Mouse (Mus musculus) small intestine, adult 2 months (tissue): ENCODE data around the gene Elobl. TPM values are rescaled to one million over a fixed set of nuclear protein-coding genes. Genes with fewer than 3 reads are reported as not detected.
A peak's percentile ranks its signal among the peaks of the same experiment; 100 is the strongest.

Experiments used
- H3K27ac ChIP-seq: fragments of 200-500 bp; 2 replicates; pipeline ENCODE4 v1.5.1; 2012; ENCODE audit warnings: low read depth, low read length, control low read depth, inconsistent platforms; ENCODE audit not compliant: insufficient read depth
- H3K27me3 ChIP-seq: fragments of 200-500 bp; 2 replicates; pipeline ENCODE4 v1.6.1; 2012; ENCODE audit warnings: mild to moderate bottlenecking, moderate library complexity, low read length, inconsistent platforms; ENCODE audit not compliant: control insufficient read depth, insufficient read depth
- H3K36me3 ChIP-seq: fragments of 200-500 bp; 2 replicates; pipeline ENCODE4 v1.6.1; 2012; ENCODE audit warnings: mild to moderate bottlenecking, low read length, control low read depth, inconsistent platforms; ENCODE audit not compliant: control insufficient read depth, insufficient read depth
- H3K4me1 ChIP-seq: fragments of 200-500 bp; 2 replicates; pipeline ENCODE4 v1.6.1; 2012; ENCODE audit warnings: low read length, inconsistent platforms, mixed read lengths; ENCODE audit not compliant: control insufficient read depth, insufficient read depth, insufficient read length
- H3K4me3 ChIP-seq: fragments of 200-500 bp; 2 replicates; pipeline ENCODE4 v1.5.1; 2012; ENCODE audit warnings: low read depth, mild to moderate bottlenecking, control low read depth, inconsistent platforms, low read length, moderate library complexity
- CTCF ChIP-seq: fragments of 200-500 bp; IDR thresholded peaks from 2 replicates; pipeline ENCODE4 v1.5.1; 2012; ENCODE audit warnings: low read depth, mild to moderate bottlenecking, control low read depth, inconsistent platforms, low read length, moderate library complexity, mixed read lengths; ENCODE audit not compliant: insufficient replicate concordance, insufficient read length; ENCODE audit errors: extremely low read depth
- POLR2A ChIP-seq: fragments of 200-500 bp; IDR thresholded peaks from 2 replicates; pipeline ENCODE4 v1.6.1; 2012; ENCODE audit warnings: low read depth, mild to moderate bottlenecking, control low read depth, inconsistent platforms, low read length, moderate library complexity
- WGBS: fragments of 180-500 bp; shearing (Covaris S2); methylation state at CpG from one replicate; pipeline ENCODE4 v1.1.7; 2018; 5-methylcytosine and 5-hydroxymethylcytosine counted together
- polyA plus RNA-seq: library from polyadenylated mRNA; depleted of rRNA; stranded (reverse); fragments of >200 nt; gene quantifications from 2 replicates; pipeline ENCODE4 v1.2.3, GENCODE M21; 2012

Elobl gene
- polyA plus RNA-seq, 1 experiment: 0.37 TPM

GRCm38 (mm10) chr11:88952117-88952516, 14.6 kb downstream of the Elobl start:
- no peak for TF ChIP-seq CTCF
- no peak for TF ChIP-seq POLR2A
- Histone ChIP-seq H3K27me3 (no peaks in the 10 kb centered on the region), H3K27ac (no peak overlapping the region), H3K36me3 (peaks cover 14% of the 10 kb centered on the region), H3K4me3 (no peak overlapping the region), H3K4me1 (peaks cover 5% of the 10 kb centered on the region; the same call in 1 of the 2 replicates)
- 89% methylated on average over 5 of the region's 5 CpGs for WGBS

DNA sequence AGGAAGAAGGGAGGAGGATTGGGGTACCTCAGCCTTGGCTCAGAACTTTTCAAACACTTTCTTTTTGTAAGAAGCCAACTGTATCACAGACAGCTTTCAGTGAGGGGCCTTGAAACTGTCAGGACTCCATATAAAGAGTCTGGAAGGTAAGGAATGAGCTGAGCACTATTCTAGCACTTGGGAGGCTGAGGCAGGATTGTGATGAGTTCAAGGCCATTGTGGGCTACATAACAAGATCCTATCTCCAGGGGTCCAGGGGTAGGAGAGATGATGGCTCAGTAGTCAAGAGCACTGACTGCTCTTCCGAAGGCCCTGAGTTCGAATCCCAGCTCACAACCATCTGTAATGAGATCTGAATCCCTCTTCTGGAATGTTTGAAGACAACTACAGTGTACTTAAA, 15.2 kb downstream of the Elobl start:
- 97% methylated on average over 2 of the region's 2 CpGs for whole genome bisulfite sequencing
- peaks cover 5% of the 10 kb centered on the region; the same call in 1 of the 2 replicates for H3K4me1 ChIP-seq
- no peak overlapping the region for H3K4me3 ChIP-seq
- H3K36me3 ChIP-seq: peaks cover 18% of the 10 kb centered on the region
- H3K27ac ChIP-seq: no peak overlapping the region
- no peaks in the 10 kb centered on the region for H3K27me3 ChIP-seq
- no peak for TF ChIP-seq CTCF

DNA sequence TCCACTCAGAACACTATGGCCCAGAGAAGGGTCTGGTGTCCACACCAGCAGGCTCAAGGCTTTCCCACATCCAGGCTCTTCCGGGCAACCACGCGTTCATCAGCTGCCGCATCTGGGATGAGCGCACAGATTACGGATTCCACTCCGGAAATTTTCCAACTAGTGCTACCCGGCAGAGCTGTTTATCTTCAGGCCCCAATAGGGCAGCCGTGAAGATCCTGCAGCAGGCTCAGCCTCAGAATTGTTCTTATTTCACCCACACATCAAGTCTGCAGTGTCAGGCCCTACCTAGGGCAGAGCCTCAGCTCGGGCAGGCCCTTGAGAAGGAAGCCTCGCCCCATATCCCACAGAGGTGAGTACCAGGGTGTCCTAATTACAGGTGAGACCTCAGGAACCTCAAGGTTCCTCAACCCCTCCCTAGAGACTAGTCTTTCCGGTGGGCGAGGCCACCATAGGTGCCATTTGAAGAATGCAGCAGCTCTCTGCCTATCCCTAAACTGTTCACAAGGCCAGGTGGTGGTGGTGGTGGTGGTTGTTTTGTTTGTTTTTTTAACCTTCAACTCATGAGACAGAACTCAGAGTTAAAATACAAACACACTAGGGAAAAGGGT, 16.0 kb downstream of the Elobl start:
- WGBS: 68% methylated on average over 13 of the region's 13 CpGs
- no peak overlapping the region for H3K4me3 ChIP-seq
- H3K36me3 ChIP-seq: peaks cover 22% of the 10 kb centered on the region
- H3K4me1 ChIP-seq: peaks cover 5% of the 10 kb centered on the region; the same call in 1 of the 2 replicates
- peak overlapping the region; percentile 44 for H3K27ac ChIP-seq
- no peaks in the 10 kb centered on the region for H3K27me3 ChIP-seq
- TF ChIP-seq POLR2A (no peak), CTCF (no peak)

DNA sequence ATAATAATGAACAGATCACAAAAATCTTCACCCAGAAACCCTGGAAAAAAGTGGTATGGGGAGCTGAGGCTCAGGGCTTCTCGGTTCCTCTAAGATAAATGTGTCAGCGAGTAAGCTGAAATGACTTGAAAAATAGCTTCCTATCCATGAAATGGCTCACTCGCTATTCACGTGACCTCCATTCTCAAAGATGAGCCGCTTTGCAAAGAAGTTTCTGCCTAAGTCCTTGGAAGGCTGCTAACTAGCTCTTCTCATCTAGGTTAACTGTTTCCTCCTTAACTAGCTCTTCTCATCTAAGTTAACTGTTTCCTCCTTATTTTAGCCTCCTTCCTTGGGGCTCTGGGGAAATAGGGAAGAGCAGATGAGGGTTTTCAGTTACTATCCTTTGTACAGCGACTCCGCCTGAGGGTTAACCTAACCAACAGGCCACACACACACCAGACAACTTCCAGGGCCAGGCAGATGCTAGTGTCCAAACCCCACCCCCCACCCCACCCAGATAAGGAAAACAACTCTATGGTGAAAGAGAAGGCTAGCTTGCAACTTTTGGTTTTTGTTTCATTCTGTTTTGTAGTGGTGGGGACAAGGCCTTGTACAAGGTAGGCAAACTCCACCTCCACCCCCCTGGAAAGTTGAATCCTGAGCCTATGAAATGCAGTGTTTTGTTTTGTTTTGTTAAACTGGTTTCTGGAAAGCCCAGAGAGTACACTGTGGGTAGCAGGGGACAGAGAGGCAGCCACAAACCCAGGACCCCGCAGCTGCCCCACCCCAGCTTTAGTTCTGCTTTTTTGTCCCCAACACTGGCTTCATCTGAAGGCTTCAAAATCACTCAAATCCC, 16.7 kb downstream of the Elobl start:
- H3K27me3 ChIP-seq: no peaks in the 10 kb centered on the region
- peaks cover 5% of the 10 kb centered on the region; the same call in 1 of the 2 replicates for H3K4me1 ChIP-seq
- 77% methylated on average over 8 of the region's 8 CpGs for WGBS
- peak overlapping the region; percentile 44 for H3K27ac ChIP-seq
- H3K4me3 ChIP-seq: no peak overlapping the region
- TF ChIP-seq CTCF (no peak), POLR2A (no peak)
- peaks cover 27% of the 10 kb centered on the region for H3K36me3 ChIP-seq

- TF ChIP-seq POLR2A: no peak
- TF ChIP-seq CTCF: no peak
- 80% methylated on average over 8 of the region's 8 CpGs for WGBS
- Histone ChIP-seq H3K27me3 (no peaks in the 10 kb centered on the region), H3K36me3 (peaks cover 33% of the 10 kb centered on the region), H3K4me3 (no peak overlapping the region), H3K4me1 (peaks cover 5% of the 10 kb centered on the region; the same call in 1 of the 2 replicates), H3K27ac (no peak overlapping the region)
Measured at GRCm38 (mm10) chr11:88948896-88949295, 17.8 kb downstream of the Elobl start.

DNA sequence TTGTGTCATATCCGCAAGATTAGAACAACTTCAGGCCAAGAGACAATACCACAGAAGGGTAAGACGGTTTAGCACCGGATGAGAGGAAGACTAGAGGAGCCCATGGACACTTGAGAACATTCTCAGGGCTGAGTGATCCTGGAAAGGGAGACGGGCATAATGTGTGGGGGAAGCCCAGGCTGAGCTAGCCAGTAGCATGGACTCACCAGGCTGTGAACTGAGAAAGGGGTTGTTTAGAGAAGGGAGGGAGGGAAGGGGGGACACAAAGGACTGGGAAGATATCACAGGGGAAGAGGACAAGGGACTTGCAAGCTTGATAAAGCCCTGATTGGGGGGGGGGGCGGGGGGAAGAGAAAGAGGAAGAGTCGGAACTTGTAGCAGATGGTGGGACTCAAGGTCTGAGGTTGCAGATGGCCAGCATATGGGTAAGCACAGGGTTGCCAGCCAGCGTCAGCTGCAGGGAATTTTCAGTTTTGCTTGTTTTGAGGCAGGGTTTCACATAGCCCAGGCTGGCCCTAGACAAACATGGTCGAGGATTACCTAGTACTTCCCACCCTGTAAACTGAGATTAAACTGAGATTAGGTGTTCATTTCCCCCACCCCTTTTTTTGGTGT, 20.7 kb downstream of the Elobl start:
- H3K27me3 ChIP-seq: no peaks in the 10 kb centered on the region
- peaks cover 34% of the 10 kb centered on the region for H3K36me3 ChIP-seq
- WGBS: 86% methylated on average over 8 of the region's 8 CpGs
- peaks cover 5% of the 10 kb centered on the region; the same call in 1 of the 2 replicates for H3K4me1 ChIP-seq
- H3K27ac ChIP-seq: no peak overlapping the region
- TF ChIP-seq POLR2A: no peak
- H3K4me3 ChIP-seq: no peak overlapping the region

DNA sequence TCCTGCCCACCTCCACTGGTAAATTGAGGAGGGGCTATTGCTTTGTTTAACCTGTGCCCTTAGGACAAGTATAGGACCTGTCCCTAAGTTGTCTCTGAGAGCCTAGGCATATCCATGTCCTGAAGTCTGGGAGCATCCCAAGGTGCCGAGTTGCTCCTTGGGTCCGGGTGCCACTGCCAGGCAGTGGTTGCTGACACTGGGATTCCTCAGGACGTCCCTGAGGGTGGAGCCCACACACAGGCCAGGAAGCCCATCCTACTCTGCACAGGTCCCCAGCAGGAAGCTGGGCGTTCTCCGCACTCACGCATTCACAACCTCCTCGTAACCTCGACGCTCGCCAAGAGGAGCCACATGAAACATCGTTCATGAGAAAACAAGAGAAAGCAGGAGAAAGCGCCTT, 25.2 kb downstream of the Elobl start:
- Histone ChIP-seq H3K27ac (no peak overlapping the region), H3K4me3 (no peak overlapping the region), H3K36me3 (peaks cover 24% of the 10 kb centered on the region), H3K4me1 (no peaks in the 10 kb centered on the region), H3K27me3 (no peaks in the 10 kb centered on the region)
- TF ChIP-seq CTCF (no peak), POLR2A (no peak)
- 88% methylated on average over 12 of the region's 12 CpGs for WGBS
